Comparison of ENCODE assay signal across 8 mouse cellular contexts in genomic region chr8:11008842-11009420, GRCm38 (mm10). TPM values are rescaled to one million over a fixed set of nuclear protein-coding genes. Genes with fewer than 3 reads are reported as not detected.
DNase-seq lines count a peak whose midpoint lies in the region; ATAC-seq and TF ChIP-seq lines count a peak whose summit lies in the region.

No protein-coding gene starts in this region.

- under 1% methylated on average over 73 of the region's 73 CpGs for WGBS in embryonic facial prominence, embryonic 10.5 days
- WGBS in intestine, postnatal 0 days: under 1% methylated on average over 62 of the region's 73 CpGs
- under 1% methylated on average over 64 of the region's 73 CpGs for WGBS in midbrain, embryonic 11.5 days

- intact Hi-C loops in left cerebral cortex, postnatal 36 days (cut with DNase I): loop anchor here (1.0 to 10.0 kb wide), 5 partner anchors 82 to 568 kb away; no protein-coding TSS in a partner anchor

- TF ChIP-seq CTCF in intestine, postnatal 0 days (IDR thresholded peaks at IDR 0.05; ENCODE audit: low read depth): no peak

- H3K9ac ChIP-seq in intestine, postnatal 0 days (ENCODE audit: low read depth, low read length): peak overlapping the region; percentile 95
- peak overlapping the region; percentile 92 for H3K9ac ChIP-seq in midbrain, embryonic 11.5 days (ENCODE audit: low read length)

- 0 out of 2 replicates have a peak, but pooled peaks cover 21% of the 10 kb centered on the region for H3K27me3 ChIP-seq in embryonic facial prominence, embryonic 10.5 days (replicated peaks; ENCODE audit: low read depth, poor library complexity, severe bottlenecking)
- no peaks in the 10 kb centered on the region for H3K27me3 ChIP-seq in intestine, postnatal 0 days (replicated peaks; ENCODE audit: control insufficient read depth, insufficient read depth, low read length)
- no peaks in the 10 kb centered on the region; the same call in 1 of the 2 replicates for H3K27me3 ChIP-seq in midbrain, embryonic 11.5 days (ENCODE audit: control insufficient read depth, insufficient read depth, low read length)

- peak overlapping the region; percentile 98 for H3K27ac ChIP-seq in embryonic facial prominence, embryonic 10.5 days (replicated peaks)
- peak overlapping the region; percentile 98 for H3K27ac ChIP-seq in intestine, postnatal 0 days (ENCODE audit: low read depth, low read length)
- peak overlapping the region; percentile 96 for H3K27ac ChIP-seq in midbrain, embryonic 11.5 days (ENCODE audit: low read depth, low read length)

- DNase-seq in adrenal gland, postnatal 14 days: peak; percentile 98
- DNase-seq in embryonic facial prominence, embryonic 10.5 days (ENCODE audit: low spot score): peak; percentile 98
- peak; percentile 97 for DNase-seq in left cerebral cortex, postnatal 36 days (ENCODE audit: low spot score in 2 of 2)
- peak; percentile 99 for DNase-seq in midbrain, embryonic 11.5 days (ENCODE audit: low spot score, missing footprints)
- DNase-seq in right cerebral cortex, postnatal 4 days: peak; percentile 97
- DNase-seq in yolk sac, embryonic 10.5 days (ENCODE audit: low spot score): peak; percentile 98

- H3K9me3 ChIP-seq in embryonic facial prominence, embryonic 10.5 days: no peaks in the 10 kb centered on the region
- no peaks in the 10 kb centered on the region for H3K9me3 ChIP-seq in intestine, postnatal 0 days (ENCODE audit: control insufficient read depth)
- H3K9me3 ChIP-seq in midbrain, embryonic 11.5 days (ENCODE audit: control insufficient read depth, low read length): no peaks in the 10 kb centered on the region

- peaks cover 65% of the 10 kb centered on the region for H3K4me1 ChIP-seq in embryonic facial prominence, embryonic 10.5 days
- H3K4me1 ChIP-seq in intestine, postnatal 0 days (replicated peaks; ENCODE audit: control insufficient read depth, insufficient read depth, low read length): peaks cover 10% of the 10 kb centered on the region
- peaks cover 44% of the 10 kb centered on the region for H3K4me1 ChIP-seq in midbrain, embryonic 11.5 days (ENCODE audit: control insufficient read depth, insufficient read depth, low read length)

- H3K4me3 ChIP-seq in embryonic facial prominence, embryonic 10.5 days: peak overlapping the region; percentile 93
- H3K4me3 ChIP-seq in intestine, postnatal 0 days (ENCODE audit: low read depth, low read length): peak overlapping the region; percentile 89
- peak overlapping the region; percentile 70 for H3K4me3 ChIP-seq in midbrain, embryonic 11.5 days (ENCODE audit: low read depth, low read length)

- peak overlapping the region; percentile 96 for H3K4me2 ChIP-seq in intestine, postnatal 0 days (replicated peaks; ENCODE audit: low read depth)
- peak overlapping the region; percentile 94 for H3K4me2 ChIP-seq in midbrain, embryonic 11.5 days

- peaks cover 30% of the 10 kb centered on the region for H3K36me3 ChIP-seq in embryonic facial prominence, embryonic 10.5 days (replicated peaks)
- peaks cover 24% of the 10 kb centered on the region for H3K36me3 ChIP-seq in intestine, postnatal 0 days (ENCODE audit: control insufficient read depth, insufficient read depth)
- H3K36me3 ChIP-seq in midbrain, embryonic 11.5 days (ENCODE audit: control insufficient read depth, insufficient read depth, low read length): no peaks in the 10 kb centered on the region; the same call in 1 of the 2 replicates

- peak; percentile 72 for ATAC-seq in granulocyte monocyte progenitor cell, adult 5-6 weeks (replicated peaks; ENCODE audit: poor library complexity, severe bottlenecking)
- ATAC-seq in intestine, postnatal 0 days: peak; percentile 84
- peak; percentile 90 for ATAC-seq in midbrain, embryonic 11.5 days (ENCODE audit: low FRiP score)

RNA-seq across cellular contexts. Expression of gene Irs2, which starts 0.7 kb away (rescaled TPM):
- 28.2 and 49.7 TPM in 2 replicates for total RNA-seq in adrenal gland, postnatal 14 days (2021)
- 7.9 and 8.1 TPM in 2 replicates for polyA plus RNA-seq in embryonic facial prominence, embryonic 10.5 days (2016; fragmentation: Nextera tagmentation; extraction: Ambion mirVana)
- 3.5 and 5.3 TPM in 2 replicates for total RNA-seq in granulocyte monocyte progenitor cell, adult 5-6 weeks (2014; fragmentation: Nextera tagmentation)
- total RNA-seq in granulocyte monocyte progenitor cell, adult 5-6 weeks (2017): 2.3 and 2.7 TPM in 2 replicates
- polyA plus RNA-seq in intestine, postnatal 0 days (2015; fragmentation: Nextera tagmentation; extraction: Ambion mirVana): 6.0 and 7.7 TPM in 2 replicates
- total RNA-seq in left cerebral cortex, postnatal 36 days (2021): 10 to 100 TPM; 49.7 to 66.6 TPM
- polyA plus RNA-seq in midbrain, embryonic 11.5 days (2014; fragmentation: Nextera tagmentation; extraction: Ambion mirVana): 5.2 and 6.2 TPM in 2 replicates

Comparison
In these comparisons a context has a peak if more than half of its experiments do, and no peak if none do; other contexts are left out.
1. Peak in every context shown above with its lines: DNase-seq, ATAC-seq, H3K4me3 ChIP-seq and H3K27ac ChIP-seq.